Mouse (Mus musculus): ENCODE results near the gene Actl6b.

Gene Actl6b

GRCm38 (mm10) chr5:137562965-137563364, 9.6 kb downstream of the Actl6b start:
- DNase-seq (ENCODE audit: low spot score): no peak

GRCm38 (mm10) chr5:137565744-137566143, 12.4 kb downstream of the Actl6b start:
- DNase-seq (ENCODE audit: low spot score): no peak

- DNase-seq (ENCODE audit: low spot score): no peak
These were observed 13.1 kb downstream of the Actl6b start for GRCm38 (mm10) chr5:137566416-137566815.

GRCm38 (mm10) chr5:137568223-137568798, 15.0 kb downstream of the Actl6b start:
- DNase-seq (ENCODE audit: low spot score): no peak

GRCm38 (mm10) chr5:137569031-137569430, 15.7 kb downstream of the Actl6b start:
- no peak for DNase-seq (ENCODE audit: low spot score)

- DNase-seq (ENCODE audit: low spot score): peak; percentile 36
These were observed 16.3 kb downstream of the Actl6b start, which contains the start of gene Tfr2 for GRCm38 (mm10) chr5:137569665-137570064. Tfr2 (plus strand) TSS chr5:137569840.

- DNase-seq (ENCODE audit: low spot score): no peak
These were observed 16.9 kb downstream of the Actl6b start for GRCm38 (mm10) chr5:137570181-137570580.

- no peak for DNase-seq (ENCODE audit: low spot score)
These were observed 17.6 kb downstream of the Actl6b start for GRCm38 (mm10) chr5:137570691-137571586.

GRCm38 (mm10) chr5:137574470-137574901, 21.2 kb downstream of the Actl6b start:
- peak; percentile 22 for DNase-seq (ENCODE audit: low spot score)

- no peak for DNase-seq (ENCODE audit: low spot score)
These were observed 26.9 kb downstream of the Actl6b start for GRCm38 (mm10) chr5:137580246-137580645.

GRCm38 (mm10) chr5:137582702-137583101, 29.4 kb downstream of the Actl6b start:
- DNase-seq (ENCODE audit: low spot score): no peak

GRCm38 (mm10) chr5:137583670-137584169, 30.4 kb downstream of the Actl6b start:
- DNase-seq (ENCODE audit: low spot score): peak; percentile 30

- peak; percentile 54 for DNase-seq (ENCODE audit: low spot score)
These were observed 31.7 kb downstream of the Actl6b start for GRCm38 (mm10) chr5:137584976-137585375.

- no peak for DNase-seq (ENCODE audit: low spot score)
These were observed 37.2 kb downstream of the Actl6b start for GRCm38 (mm10) chr5:137590507-137590906.

- DNase-seq (ENCODE audit: low spot score): no peak
These were observed 42.6 kb downstream of the Actl6b start for GRCm38 (mm10) chr5:137595921-137596320.

- no peak for DNase-seq (ENCODE audit: low spot score)
These were observed 43.4 kb downstream of the Actl6b start for GRCm38 (mm10) chr5:137596601-137597261.

GRCm38 (mm10) chr5:137597625-137598024, 44.3 kb downstream of the Actl6b start:
- no peak for DNase-seq (ENCODE audit: low spot score)

GRCm38 (mm10) chr5:137598100-137598826, 44.9 kb downstream of the Actl6b start:
- DNase-seq (ENCODE audit: low spot score): no peak

GRCm38 (mm10) chr5:137599600-137599999, 46.3 kb downstream of the Actl6b start:
- no peak for DNase-seq (ENCODE audit: low spot score)

GRCm38 (mm10) chr5:137600281-137600618, 46.9 kb downstream of the Actl6b start:
- DNase-seq (ENCODE audit: low spot score): no peak

- peak; percentile 95 for DNase-seq (ENCODE audit: low spot score)
These were observed 47.5 kb downstream of the Actl6b start, which contains the start of gene Mospd3 for GRCm38 (mm10) chr5:137600619-137601364. Mospd3 (minus strand) TSS chr5:137601058.

Data from ovary, postnatal 14 days (tissue).